Mouse (Mus musculus) spleen, adult 2 months (tissue): ENCODE measurements around the gene Als2cl. TPM values are rescaled to one million over a fixed set of nuclear protein-coding genes. Genes with fewer than 3 reads are reported as not detected.

Experiments
- DNase-seq, 2 experiments: peaks; one replicate each; pipeline versions ENCODE4 v3.0.0 to v3.0.0-alpha.2; 2012 to 2021; ENCODE audit warnings: low spot score in 2 of 2, low read depth in 1 of 2
- H3K27ac ChIP-seq: fragments of 200-500 bp; 2 replicates; pipeline ENCODE4 v1.5.1; 2012; ENCODE audit warnings: low read length, inconsistent platforms; ENCODE audit not compliant: insufficient read depth
- H3K27me3 ChIP-seq: fragments of 200-500 bp; 2 replicates; pipeline ENCODE4 v1.6.1; 2012; ENCODE audit warnings: mild to moderate bottlenecking, moderate library complexity, low read length, inconsistent platforms; ENCODE audit not compliant: control insufficient read depth, insufficient read depth
- H3K36me3 ChIP-seq: fragments of 200-500 bp; 2 replicates; pipeline ENCODE4 v1.6.1; 2012; ENCODE audit warnings: mild to moderate bottlenecking, low read length, inconsistent platforms; ENCODE audit not compliant: control insufficient read depth, insufficient read depth
- H3K4me1 ChIP-seq: fragments of 200-500 bp; 2 replicates; pipeline ENCODE4 v1.6.1; 2011; ENCODE audit warnings: inconsistent platforms; ENCODE audit not compliant: control insufficient read depth, insufficient read depth, insufficient read length
- H3K4me3 ChIP-seq: fragments of 200-500 bp; 2 replicates; pipeline ENCODE4 v1.5.1; 2011; ENCODE audit warnings: mild to moderate bottlenecking, inconsistent platforms; ENCODE audit not compliant: insufficient read depth, insufficient read length; ENCODE audit errors: extremely low read depth
- CTCF ChIP-seq: fragments of 200-500 bp; IDR thresholded peaks from 2 replicates; pipeline ENCODE4 v1.5.1; 2011; ENCODE audit warnings: mild to moderate bottlenecking, inconsistent platforms; ENCODE audit not compliant: insufficient read depth, insufficient read length, insufficient replicate concordance; ENCODE audit errors: extremely low read depth
- POLR2A ChIP-seq: fragments of 200-500 bp; IDR thresholded peaks from 2 replicates; pipeline ENCODE4 v1.6.1; 2011; ENCODE audit warnings: low read depth, low read length, inconsistent platforms
- WGBS: fragments of 180-500 bp; shearing (Covaris S2); methylation state at CpG from one replicate; pipeline ENCODE4 v1.1.7; 2018; 5-methylcytosine and 5-hydroxymethylcytosine counted together
- polyA plus RNA-seq: library from polyadenylated mRNA; depleted of rRNA; stranded (reverse); fragments of >200 nt; gene quantifications from 2 replicates; pipeline ENCODE4 v1.2.3, GENCODE M21; 2012

Als2cl gene
- polyA plus RNA-seq, 1 experiment, result 64.3 TPM

DNA sequence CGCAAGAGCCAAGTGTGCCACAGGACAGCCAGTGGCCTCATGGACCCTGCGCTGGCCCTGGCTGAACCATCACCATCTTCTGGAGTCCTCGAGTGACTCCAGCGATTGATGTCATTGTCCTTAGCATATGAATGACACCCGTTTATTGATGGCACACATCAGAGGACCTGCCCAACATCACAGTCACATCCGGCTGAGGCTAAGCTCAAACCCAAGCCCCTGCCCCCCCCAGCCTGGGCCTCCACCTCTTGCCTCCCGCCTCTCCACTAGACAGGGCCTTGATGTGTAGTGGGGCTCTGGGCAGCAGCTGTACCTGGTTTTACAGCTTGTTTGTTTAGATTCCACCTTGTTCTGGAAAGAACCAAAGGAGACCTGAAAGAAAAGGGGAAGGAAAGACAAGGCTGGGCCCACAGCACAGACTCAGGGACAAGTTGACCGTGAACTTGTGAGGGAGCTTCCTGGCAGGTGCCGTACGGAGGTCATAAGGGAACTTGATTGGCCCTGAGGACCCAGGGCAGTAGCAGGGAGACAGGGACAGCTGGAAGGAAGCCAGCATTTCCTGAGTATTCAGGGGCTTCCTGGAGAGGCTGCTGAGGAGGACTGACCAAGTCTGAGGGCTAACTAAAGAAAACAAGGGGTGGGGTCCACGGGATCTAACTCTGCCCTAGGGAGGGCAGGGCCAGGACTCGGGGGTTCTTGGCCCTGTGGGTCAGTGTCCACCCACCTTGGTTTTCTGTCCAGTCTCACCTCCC lies 11.6 kb downstream of the Als2cl start:
- TF ChIP-seq POLR2A, result no peak
- TF ChIP-seq CTCF, result no peak
- DNase-seq, result no peak
- no peak overlapping the region for H3K4me3 ChIP-seq
- no peaks in the 10 kb centered on the region for H3K36me3 ChIP-seq
- no peaks in the 10 kb centered on the region; the same call in 1 of the 2 replicates for H3K4me1 ChIP-seq
- H3K27ac ChIP-seq, result no peak overlapping the region
- no peaks in the 10 kb centered on the region for H3K27me3 ChIP-seq
- 44% methylated on average over 12 of the region's 12 CpGs for WGBS

- Histone ChIP-seq H3K36me3 (no peaks in the 10 kb centered on the region), H3K4me1 (no peaks in the 10 kb centered on the region; the same call in 1 of the 2 replicates), H3K27ac (no peak overlapping the region), H3K4me3 (no peak overlapping the region), H3K27me3 (no peaks in the 10 kb centered on the region)
- WGBS, result 84% methylated on average over 3 of the region's 3 CpGs
- TF ChIP-seq POLR2A (no peak), CTCF (no peak)
- DNase-seq, result no peak
These were observed 12.9 kb downstream of the Als2cl start for GRCm38 (mm10) chr9:110892552-110892951.

- Histone ChIP-seq H3K27ac (no peak overlapping the region), H3K4me3 (no peak overlapping the region), H3K36me3 (no peaks in the 10 kb centered on the region), H3K4me1 (no peaks in the 10 kb centered on the region; the same call in 1 of the 2 replicates), H3K27me3 (no peaks in the 10 kb centered on the region)
- 65% methylated on average over 10 of the region's 10 CpGs for WGBS
- TF ChIP-seq POLR2A (no peak), CTCF (no peak)
- no peak for DNase-seq
These were observed 13.8 kb downstream of the Als2cl start for GRCm38 (mm10) chr9:110893429-110893828.

- H3K27me3 ChIP-seq, result no peaks in the 10 kb centered on the region
- no peaks in the 10 kb centered on the region for H3K36me3 ChIP-seq
- DNase-seq, result no peak
- 29% methylated on average over 5 of the region's 5 CpGs for WGBS
- H3K27ac ChIP-seq, result peak overlapping the region; percentile 22
- no peak overlapping the region for H3K4me3 ChIP-seq
- H3K4me1 ChIP-seq, result no peaks in the 10 kb centered on the region; the same call in 1 of the 2 replicates
- TF ChIP-seq POLR2A, result no peak
- TF ChIP-seq CTCF, result no peak
These were observed 15.8 kb downstream of the Als2cl start for GRCm38 (mm10) chr9:110895507-110895906.

DNA sequence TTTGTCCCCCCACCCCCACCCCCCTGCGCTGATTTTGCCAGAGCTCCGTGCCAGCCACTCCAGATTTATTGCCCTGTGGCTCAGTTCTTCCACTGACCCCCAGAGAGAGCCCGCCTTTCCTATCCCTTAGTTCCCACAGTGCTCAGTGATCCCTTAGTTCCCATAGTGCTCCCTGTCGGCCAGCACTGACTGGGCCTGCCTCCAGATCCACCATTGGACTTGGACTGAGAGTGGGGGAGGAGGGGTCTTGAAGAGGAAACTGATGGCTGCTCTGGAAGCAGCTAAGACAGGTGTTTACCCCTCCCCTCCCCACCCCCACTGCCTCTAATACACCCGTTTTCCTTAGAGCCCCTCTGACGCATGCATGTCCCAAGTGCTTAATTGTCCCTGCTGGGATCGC lies 16.3 kb downstream of the Als2cl start:
- Histone ChIP-seq H3K36me3 (no peaks in the 10 kb centered on the region), H3K4me1 (no peaks in the 10 kb centered on the region; the same call in 1 of the 2 replicates), H3K27me3 (no peaks in the 10 kb centered on the region), H3K4me3 (no peak overlapping the region), H3K27ac (peak overlapping the region; percentile 27; the same call in 1 of the 2 replicates)
- no peak for DNase-seq
- TF ChIP-seq POLR2A (no peak), CTCF (no peak)
- WGBS, result 61% methylated on average over 7 of the region's 7 CpGs

GRCm38 (mm10) chr9:110896595-110896994 lies 16.9 kb downstream of the Als2cl start:
- H3K4me3 ChIP-seq, result no peak overlapping the region
- no peaks in the 10 kb centered on the region for H3K27me3 ChIP-seq
- H3K27ac ChIP-seq, result peak overlapping the region; percentile 45
- H3K4me1 ChIP-seq, result no peaks in the 10 kb centered on the region; the same call in 1 of the 2 replicates
- 6% methylated on average over 6 of the region's 6 CpGs for WGBS
- H3K36me3 ChIP-seq, result no peaks in the 10 kb centered on the region
- no peak for TF ChIP-seq POLR2A
- no peak for TF ChIP-seq CTCF
- peak; percentile 43 to 55 for DNase-seq

DNA sequence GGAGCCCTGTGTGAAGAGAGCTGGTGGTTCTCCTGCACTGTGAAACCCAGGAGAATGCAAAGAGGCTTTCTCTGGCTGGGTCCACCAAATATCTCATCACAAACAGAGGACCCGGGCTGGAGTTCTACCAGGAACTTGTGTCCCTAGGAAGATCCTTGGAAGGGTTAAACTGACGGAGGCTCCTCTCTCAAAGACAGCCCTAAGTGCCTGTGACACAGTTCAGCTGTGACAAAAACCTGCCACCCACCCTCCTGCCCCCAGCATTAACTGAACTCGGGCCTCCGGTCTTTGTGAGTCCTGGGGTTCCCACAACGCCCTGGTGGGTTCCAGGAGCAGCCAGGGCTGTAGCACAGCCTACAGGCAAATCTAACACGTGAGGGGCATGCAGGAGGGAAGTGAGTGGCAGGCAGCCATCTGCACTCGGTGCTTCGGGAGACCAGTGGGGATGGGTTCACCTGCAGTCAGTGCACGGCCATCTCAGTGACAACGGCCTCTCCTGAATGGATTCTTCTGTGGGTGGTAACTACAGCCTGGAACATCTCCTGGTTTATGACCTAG lies 19.9 kb downstream of the Als2cl start:
- TF ChIP-seq CTCF, result no peak
- no peak for TF ChIP-seq POLR2A
- Histone ChIP-seq H3K4me3 (no peak overlapping the region), H3K4me1 (peaks cover 2% of the 10 kb centered on the region; the same call in 1 of the 2 replicates), H3K27me3 (no peaks in the 10 kb centered on the region), H3K27ac (no peak overlapping the region), H3K36me3 (no peaks in the 10 kb centered on the region)
- DNase-seq, result no peak
- WGBS, result 68% methylated on average over 10 of the region's 10 CpGs
